Mouse (Mus musculus): ENCODE measurements around the gene Sag. TPM values are rescaled to one million over a fixed set of nuclear protein-coding genes. Genes with fewer than 3 reads are reported as not detected.
A peak's percentile ranks its signal among the peaks of the same experiment; 100 is the strongest.

Sag gene
- under 1 TPM; 0.47 to 0.74 TPM for total RNA-seq (2021)
- long read RNA-seq, experiment 1: 0 reads
- long read RNA-seq, experiment 2: 0 reads

- DNase-seq (ENCODE audit: low spot score in 2 of 2): no peak
Measured at GRCm38 (mm10) chr1:87803576-87803975, at the start of gene Sag. Gene Sag, plus strand, starts transcription at chr1:87803680.

- peak; percentile 84 to 93 for DNase-seq (ENCODE audit: low spot score in 2 of 2)
Measured at GRCm38 (mm10) chr1:87755641-87756470, 47.6 kb upstream of the Sag start, which contains the start of gene Atg16l1. Gene Atg16l1, plus strand, starts transcription at chr1:87755870.

GRCm38 (mm10) chr1:87763821-87764220 lies 39.7 kb upstream of the Sag start:
- DNase-seq (ENCODE audit: low spot score in 2 of 2): no peak

GRCm38 (mm10) chr1:87765741-87766140 lies 37.7 kb upstream of the Sag start:
- DNase-seq (ENCODE audit: low spot score in 2 of 2): no peak

DNA sequence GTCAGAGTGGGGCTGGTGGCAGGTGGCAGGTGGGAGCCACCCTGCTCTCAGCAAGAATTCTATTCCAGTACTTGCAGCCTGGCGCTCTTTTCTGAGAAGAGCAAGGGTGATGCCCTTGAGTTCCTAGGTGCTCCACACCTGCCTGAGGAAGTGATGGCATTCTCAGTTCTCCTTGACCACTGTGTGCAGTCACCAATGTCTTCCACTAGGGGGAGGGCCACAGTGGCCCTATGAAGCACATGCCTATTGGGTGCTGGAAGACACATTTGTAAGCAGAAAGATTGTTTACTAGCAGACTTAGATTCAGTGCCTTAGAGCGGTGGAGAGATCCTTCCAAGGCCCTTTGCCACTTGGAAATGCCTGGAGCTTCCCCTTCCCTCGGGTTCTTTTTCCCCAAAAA lies 37.2 kb upstream of the Sag start:
- DNase-seq (ENCODE audit: low spot score in 2 of 2): no peak

GRCm38 (mm10) chr1:87769263-87769662 lies 34.2 kb upstream of the Sag start:
- DNase-seq (ENCODE audit: low spot score in 2 of 2): no peak

DNA sequence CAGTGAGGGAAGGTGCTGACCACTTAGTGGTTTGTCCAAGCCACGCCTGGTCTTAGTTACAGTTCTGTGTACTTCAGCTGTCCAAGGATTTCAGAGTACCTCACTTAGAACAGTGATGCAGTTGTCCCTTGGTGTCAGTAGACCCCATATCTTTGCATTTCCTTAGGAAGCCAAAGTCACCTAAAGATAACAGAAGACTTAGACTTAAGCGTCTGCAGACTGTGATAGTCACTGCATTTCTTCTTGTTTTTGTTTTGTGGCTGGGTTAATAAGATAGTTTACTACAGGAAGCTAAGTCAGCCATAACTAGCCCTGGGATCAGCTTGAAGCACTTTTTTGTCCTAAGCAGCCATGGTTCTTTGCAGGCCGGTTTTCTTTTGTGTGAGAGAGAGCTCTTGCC lies 33.0 kb upstream of the Sag start:
- no peak for DNase-seq (ENCODE audit: low spot score in 2 of 2)

DNA sequence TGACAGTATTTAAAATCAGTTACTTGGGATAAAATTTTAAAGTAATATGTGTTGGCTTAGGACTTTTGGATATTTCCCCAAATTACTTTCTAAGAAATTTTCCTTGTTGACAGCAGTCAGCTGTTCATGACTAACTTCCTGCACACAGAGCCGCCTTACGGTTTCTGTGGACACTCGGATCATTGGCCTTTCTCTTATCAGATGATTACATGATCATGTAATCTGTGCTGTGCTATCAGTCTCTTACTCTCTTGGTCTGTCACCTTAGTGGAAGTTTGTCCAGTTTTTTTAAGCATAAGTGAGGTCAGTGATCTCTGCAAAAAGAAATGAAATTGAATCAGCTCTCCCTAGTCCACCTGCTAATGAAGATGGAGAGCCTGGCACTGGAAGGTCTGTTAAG lies 31.8 kb upstream of the Sag start:
- no peak for DNase-seq (ENCODE audit: low spot score in 2 of 2)

GRCm38 (mm10) chr1:87773336-87773735 lies 30.1 kb upstream of the Sag start:
- DNase-seq (ENCODE audit: low spot score in 2 of 2): no peak

DNA sequence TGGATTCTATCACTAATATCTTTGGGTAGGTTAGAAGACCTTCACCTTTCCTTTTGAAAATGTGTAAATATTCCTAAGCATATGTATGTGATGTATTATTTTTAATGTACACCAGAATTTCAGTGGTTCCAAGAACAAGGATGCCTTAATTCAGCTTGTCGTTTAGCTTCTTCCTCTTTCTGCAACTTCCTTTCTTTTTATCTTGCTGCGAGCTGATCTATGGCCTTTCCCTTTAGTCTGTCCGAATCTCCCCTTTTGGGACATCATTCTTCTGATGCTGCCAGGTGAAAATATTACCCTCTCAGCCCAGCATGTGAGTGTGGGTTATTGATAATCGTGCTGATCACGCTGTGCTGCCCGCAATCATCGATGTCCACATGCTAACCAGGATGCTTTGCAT lies 28.6 kb upstream of the Sag start:
- DNase-seq (ENCODE audit: low spot score in 2 of 2): no peak

DNA sequence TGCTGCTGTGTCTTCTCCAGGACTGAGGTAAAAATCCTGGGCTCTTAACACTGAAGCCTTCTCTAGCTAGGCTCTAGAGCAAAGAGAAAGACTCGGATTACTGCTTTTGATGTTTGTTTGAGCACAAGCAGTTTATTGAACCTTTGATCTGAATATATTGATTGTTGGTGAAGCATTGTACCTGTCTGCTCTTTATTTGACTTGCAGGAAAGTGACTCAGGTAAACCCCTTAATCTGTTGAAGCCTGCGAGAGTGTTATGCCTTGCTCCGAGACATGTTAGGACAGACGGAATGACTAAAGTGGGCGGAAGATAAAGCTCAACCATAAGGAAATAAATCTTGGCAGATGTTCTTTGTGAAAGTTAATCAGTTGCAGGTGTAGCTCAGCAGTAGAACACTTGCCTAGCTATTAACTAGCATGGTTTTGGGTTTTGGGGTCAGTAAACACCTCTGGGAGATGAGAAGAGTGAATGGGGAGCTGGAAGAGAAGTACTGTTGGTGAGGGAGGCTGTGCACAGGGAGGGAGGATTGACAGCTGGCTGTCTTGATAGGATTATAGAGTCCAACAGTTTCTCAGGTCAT lies 24.2 kb upstream of the Sag start:
- DNase-seq (ENCODE audit: low spot score in 2 of 2): no peak

DNA sequence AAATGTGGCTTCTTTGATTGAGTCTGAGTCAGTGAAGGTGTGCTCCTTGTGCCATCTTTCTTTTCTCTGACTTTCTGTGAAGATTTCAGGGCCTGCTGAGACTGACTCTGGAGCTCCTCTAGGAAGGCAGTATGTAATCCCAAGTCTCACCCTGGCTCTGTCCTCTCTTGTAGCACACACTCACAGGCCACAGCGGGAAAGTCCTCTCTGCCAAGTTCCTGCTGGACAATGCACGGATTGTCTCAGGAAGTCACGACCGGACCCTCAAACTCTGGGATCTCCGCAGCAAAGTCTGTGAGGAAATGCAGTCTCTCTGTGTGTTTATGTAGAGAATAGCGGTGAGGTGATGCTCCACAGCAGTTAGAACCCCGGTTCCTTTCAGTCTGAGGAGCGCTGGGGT lies 17.8 kb upstream of the Sag start:
- DNase-seq (ENCODE audit: low spot score in 2 of 2): peak in 1 of 2 experiments; percentile 14

DNA sequence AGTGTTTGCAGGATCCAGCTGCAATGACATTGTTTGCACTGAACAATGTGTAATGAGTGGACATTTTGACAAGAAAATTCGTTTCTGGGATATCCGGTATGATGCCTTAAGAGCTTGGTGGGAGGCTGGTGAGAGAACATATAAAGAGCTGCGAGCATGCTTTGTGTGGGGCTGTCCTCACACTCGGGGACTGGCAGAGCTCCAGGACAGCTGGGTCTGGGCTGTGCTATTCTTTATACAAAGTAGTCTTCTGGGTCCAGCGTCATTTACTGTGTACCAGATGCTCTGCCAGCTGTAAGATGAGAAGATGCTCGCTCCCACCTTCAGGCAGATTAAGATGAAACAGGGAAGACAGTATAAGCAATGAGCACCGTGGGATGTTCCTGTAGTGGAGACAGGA lies 17.2 kb upstream of the Sag start:
- DNase-seq (ENCODE audit: low spot score in 2 of 2): peak in 1 of 2 experiments; percentile 75

GRCm38 (mm10) chr1:87789665-87790064 lies 13.8 kb upstream of the Sag start:
- no peak for DNase-seq (ENCODE audit: low spot score in 2 of 2)

DNA sequence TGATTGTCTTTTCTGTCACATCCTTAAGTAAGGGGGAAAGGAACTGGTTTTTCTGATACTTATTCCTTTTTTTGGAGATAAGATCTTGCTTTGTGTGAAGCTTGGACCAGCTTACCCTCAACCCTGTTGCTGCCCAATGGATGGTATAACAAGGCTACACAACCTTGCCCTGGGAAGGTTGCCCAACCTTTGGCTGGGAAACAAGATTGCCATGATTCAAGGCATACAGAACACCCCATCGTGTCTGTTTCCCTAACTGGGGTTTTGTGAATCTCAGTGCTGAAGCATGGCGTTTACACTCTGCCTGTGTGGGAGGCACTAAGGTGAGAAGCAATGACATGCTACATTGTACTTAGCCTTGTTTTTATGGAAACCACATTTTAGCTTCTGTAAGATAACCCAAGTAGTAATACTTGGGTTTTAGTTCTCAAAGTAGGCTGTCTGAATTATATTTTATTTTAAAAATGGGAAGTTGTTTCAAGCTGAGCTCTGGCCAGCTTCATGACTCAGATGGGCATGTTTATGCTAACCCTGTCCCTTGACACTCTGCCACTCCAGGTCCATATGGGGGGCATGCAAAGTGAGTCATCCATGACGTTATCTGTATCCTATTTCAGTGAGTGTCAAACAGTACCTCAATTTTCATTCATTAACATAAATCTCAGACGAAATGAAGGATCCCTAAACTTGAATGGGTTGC lies 10.9 kb upstream of the Sag start:
- no peak for DNase-seq (ENCODE audit: low spot score in 2 of 2)

GRCm38 (mm10) chr1:87793138-87793449 lies 10.4 kb upstream of the Sag start:
- DNase-seq (ENCODE audit: low spot score in 2 of 2): no peak

DNA sequence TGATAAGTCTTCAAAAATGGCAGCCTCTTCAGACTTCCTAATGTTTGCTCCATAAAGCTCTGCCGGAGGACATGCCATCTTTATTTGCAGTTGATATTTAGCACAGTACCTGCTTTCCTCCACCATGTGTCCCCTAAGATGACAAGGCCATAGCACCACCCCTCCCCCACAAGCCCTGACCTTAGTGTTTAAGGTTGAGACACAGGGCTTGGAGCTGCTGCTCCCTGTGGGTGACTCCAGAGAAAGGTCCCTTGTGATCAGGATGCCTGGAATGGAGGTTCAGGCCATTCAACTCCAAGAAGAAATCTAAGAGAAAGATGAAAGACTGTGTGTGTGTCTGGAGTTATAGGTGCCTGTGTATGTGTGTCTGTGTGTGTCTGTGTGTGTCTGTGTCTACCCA lies 5.8 kb upstream of the Sag start:
- no peak for DNase-seq (ENCODE audit: low spot score in 2 of 2)

DNA sequence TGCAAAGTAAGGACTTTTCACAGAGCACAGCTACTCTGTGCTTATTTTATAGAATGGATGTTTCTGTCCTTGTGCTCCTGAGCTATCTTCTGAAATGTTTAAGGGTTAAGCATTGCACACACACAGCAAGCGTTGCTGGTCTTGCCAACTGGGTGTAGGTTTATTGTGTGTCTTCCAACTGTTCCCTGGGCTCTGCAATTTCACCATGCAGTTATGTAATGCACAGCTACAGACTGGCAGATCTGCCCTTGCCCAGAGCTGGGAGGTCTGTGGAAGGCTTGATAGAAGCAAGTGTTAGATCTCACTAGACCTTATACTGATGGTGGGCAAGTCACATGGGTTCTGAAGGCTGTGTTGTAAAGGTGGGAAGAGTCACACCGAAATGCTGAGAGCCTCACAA lies 5.2 kb upstream of the Sag start:
- no peak for DNase-seq (ENCODE audit: low spot score in 2 of 2)

GRCm38 (mm10) chr1:87807751-87808150 lies 4.3 kb downstream of the Sag start:
- DNase-seq (ENCODE audit: low spot score in 2 of 2): no peak

DNA sequence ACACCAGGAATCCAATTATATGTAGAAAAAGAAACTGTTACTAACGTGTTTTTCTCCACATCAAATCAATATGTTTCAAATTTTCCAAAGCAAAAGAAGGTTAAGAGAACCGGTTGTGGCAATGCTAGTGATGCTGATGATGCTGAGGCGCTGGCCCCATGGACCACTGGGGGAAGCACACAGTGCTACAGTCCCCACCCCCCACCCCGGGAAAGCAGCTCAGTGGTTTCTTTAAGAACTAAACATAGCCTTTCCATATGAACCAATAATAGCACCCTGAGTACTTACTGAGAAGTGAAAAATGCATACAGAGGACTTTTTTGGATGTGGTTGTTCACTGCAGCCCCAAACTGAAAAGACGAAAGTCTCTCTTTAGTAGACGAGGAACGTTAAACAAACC lies 7.9 kb downstream of the Sag start:
- no peak for DNase-seq (ENCODE audit: low spot score in 2 of 2)

GRCm38 (mm10) chr1:87812061-87812460 lies 8.6 kb downstream of the Sag start:
- no peak for DNase-seq (ENCODE audit: low spot score in 2 of 2)

DNA sequence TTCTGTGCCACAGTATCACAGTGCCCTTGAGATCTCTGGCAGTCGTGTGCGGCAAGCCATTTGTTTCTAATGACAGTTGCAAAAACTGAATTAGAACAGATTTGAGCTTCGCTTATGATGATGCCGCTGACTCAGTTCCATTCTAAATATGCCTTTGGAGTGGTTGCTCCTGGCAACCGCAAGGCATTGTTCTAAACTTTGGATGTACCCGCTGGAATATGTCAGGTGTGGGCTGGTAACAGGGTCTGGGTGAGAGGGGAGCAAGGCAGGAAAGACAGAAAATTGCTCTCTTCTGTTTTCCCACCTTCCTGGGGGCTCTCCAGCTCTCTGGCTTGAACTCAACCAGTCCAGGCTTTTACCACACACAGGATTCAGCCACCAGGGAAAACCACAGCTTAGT lies 9.7 kb downstream of the Sag start:
- no peak for DNase-seq (ENCODE audit: low spot score in 2 of 2)

Measured in gastrocnemius, postnatal 4 days (tissue).